In the genomic region with DNA sequence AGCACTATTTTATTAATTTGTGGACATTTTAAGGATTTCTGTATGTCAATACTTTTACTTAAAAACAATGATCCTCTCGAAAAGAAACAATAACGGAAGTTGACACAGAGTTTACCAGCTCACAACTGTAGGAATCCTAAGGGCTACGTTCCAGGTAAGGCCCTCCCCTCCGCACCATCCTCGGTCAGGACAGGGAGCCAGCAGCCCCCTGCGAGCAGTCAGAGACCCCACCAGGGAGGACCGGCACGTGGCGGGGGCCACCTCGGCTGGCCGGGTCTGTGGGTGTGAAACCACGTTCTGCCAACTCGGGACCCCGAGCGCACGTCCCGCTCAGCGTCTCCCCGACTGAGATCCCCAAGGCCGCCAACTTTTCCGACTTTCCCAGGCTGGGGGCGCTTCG, we compare ENCODE assay signal across 8 mouse cellular contexts. TPM values are rescaled to one million over a fixed set of nuclear protein-coding genes. Genes with fewer than 3 reads are reported as not detected.
DNase-seq lines count a peak whose midpoint lies in the region; ATAC-seq and TF ChIP-seq lines count a peak whose summit lies in the region.

No protein-coding gene starts in this region.

- H3K9me3 ChIP-seq in ES-Bruce4 (replicated peaks; ENCODE audit: control insufficient read depth, insufficient read depth, low read length, poor library complexity, severe bottlenecking), result no peaks in the 10 kb centered on the region
- H3K9me3 ChIP-seq in heart, embryonic 14.5 days (ENCODE audit: control insufficient read depth, low read length), result no peaks in the 10 kb centered on the region
- no peaks in the 10 kb centered on the region for H3K9me3 ChIP-seq in midbrain, embryonic 11.5 days (ENCODE audit: control insufficient read depth, low read length)

- peak; percentile 37 for DNase-seq in 3T3-L1 (ENCODE audit: low read depth, low spot score)
- peak; percentile 26 for DNase-seq in embryo, embryonic 10.5 days (ENCODE audit: low spot score)
- peak; percentile 32 for DNase-seq in kidney, postnatal 14 days
- peak; percentile 87 for DNase-seq in midbrain, embryonic 11.5 days (ENCODE audit: low spot score, missing footprints)
- DNase-seq in left cerebral cortex, adult 18-20 months (ENCODE audit: low spot score in 2 of 2), result no peak

- H3K4me2 ChIP-seq in heart, embryonic 14.5 days (ENCODE audit: low read length), result peak overlapping the region; percentile 94
- H3K4me2 ChIP-seq in midbrain, embryonic 11.5 days, result peak overlapping the region; percentile 66

- H3K4me3 ChIP-seq in ES-Bruce4 (ENCODE audit: low read depth, low read length), result peak overlapping the region; percentile 89
- H3K4me3 ChIP-seq in heart, embryonic 14.5 days (ENCODE audit: control insufficient read depth in 1 of 2, insufficient read depth in 1 of 2, low read depth in 1 of 2, low read length in 2 of 2), result peak overlapping the region; percentile 69 to 94
- peak overlapping the region; percentile 65 for H3K4me3 ChIP-seq in midbrain, embryonic 11.5 days (ENCODE audit: low read depth, low read length)
- H3K4me3 ChIP-seq in testis, adult 2 months (ENCODE audit: control insufficient read depth, low read depth, low read length), result peak overlapping the region; percentile 96

- H3K4me1 ChIP-seq in ES-Bruce4 (ENCODE audit: control insufficient read depth, insufficient read depth, low read length), result no peaks in the 10 kb centered on the region
- H3K4me1 ChIP-seq in heart, embryonic 14.5 days (ENCODE audit: control insufficient read depth in 2 of 2, insufficient read depth in 2 of 2, low read length in 2 of 2), result peaks cover 2 to 7% of the 10 kb centered on the region in 2 experiments; a peak in 3 of 4 replicates
- H3K4me1 ChIP-seq in midbrain, embryonic 11.5 days (ENCODE audit: control insufficient read depth, insufficient read depth, low read length), result peaks cover 3% of the 10 kb centered on the region
- H3K4me1 ChIP-seq in testis, adult 2 months (ENCODE audit: control insufficient read depth, insufficient read depth, low read length), result peaks cover 3% of the 10 kb centered on the region

- under 1% methylated on average over 19 of the region's 23 CpGs for WGBS in heart, embryonic 14.5 days
- WGBS in midbrain, embryonic 11.5 days, result under 1% methylated on average over 19 of the region's 23 CpGs

- no peak for TF ChIP-seq CTCF in ES-Bruce4 (IDR thresholded peaks at IDR 0.05; ENCODE audit: low read depth, low read length)
- TF ChIP-seq CTCF in testis, adult 2 months (IDR thresholded peaks at IDR 0.05; ENCODE audit: control insufficient read depth, insufficient read depth, insufficient replicate concordance, low read depth, low read length), result no peak

- no peaks in the 10 kb centered on the region for H3K27me3 ChIP-seq in ES-Bruce4 (ENCODE audit: control insufficient read depth, insufficient read depth, low read length, poor library complexity, severe bottlenecking)
- H3K27me3 ChIP-seq in heart, embryonic 14.5 days (ENCODE audit: control insufficient read depth, insufficient read depth, low read length), result no peaks in the 10 kb centered on the region
- no peaks in the 10 kb centered on the region for H3K27me3 ChIP-seq in midbrain, embryonic 11.5 days (ENCODE audit: control insufficient read depth, insufficient read depth, low read length)
- H3K27me3 ChIP-seq in testis, adult 2 months (ENCODE audit: control insufficient read depth, insufficient read depth, low read length), result no peaks in the 10 kb centered on the region

- no peak for TF ChIP-seq POLR2A in ES-Bruce4 (IDR thresholded peaks at IDR 0.05; ENCODE audit: insufficient read depth, low read length)
- 0 out of 2 replicates have a peak, but pooled peaks have one; percentile 10 for TF ChIP-seq POLR2A in testis, adult 2 months (IDR thresholded peaks at IDR 0.05; ENCODE audit: control insufficient read depth, low read depth, low read length)

- H3K36me3 ChIP-seq in ES-Bruce4 (ENCODE audit: control insufficient read depth, insufficient read depth, low read length, poor library complexity, severe bottlenecking), result peaks cover 4% of the 10 kb centered on the region; the same call in 1 of the 2 replicates
- peaks cover 22% of the 10 kb centered on the region for H3K36me3 ChIP-seq in heart, embryonic 14.5 days (ENCODE audit: control insufficient read depth, insufficient read depth, low read length)
- H3K36me3 ChIP-seq in midbrain, embryonic 11.5 days (ENCODE audit: control insufficient read depth, insufficient read depth, low read length), result no peaks in the 10 kb centered on the region
- peaks cover 1% of the 10 kb centered on the region; the same call in 1 of the 2 replicates for H3K36me3 ChIP-seq in testis, adult 2 months (ENCODE audit: control insufficient read depth, insufficient read depth, low read length)

- no peak overlapping the region for H3K27ac ChIP-seq in ES-Bruce4 (ENCODE audit: insufficient read depth, low read length)
- H3K27ac ChIP-seq in heart, embryonic 14.5 days (replicated peaks in 1 of 2; ENCODE audit: control insufficient read depth in 1 of 2, insufficient read depth in 1 of 2, low read depth in 2 of 2, low read length in 2 of 2), result peak overlapping the region; percentile 64 to 71; a peak in 3 of 4 replicates
- no peak overlapping the region for H3K27ac ChIP-seq in midbrain, embryonic 11.5 days (ENCODE audit: low read depth, low read length)
- H3K27ac ChIP-seq in testis, adult 2 months (ENCODE audit: control insufficient read depth, insufficient read depth, low read depth, low read length), result peak overlapping the region; percentile 88

- TF ChIP-seq EP300 in ES-Bruce4 (IDR thresholded peaks at IDR 0.05; ENCODE audit: insufficient read depth, low read depth, low read length), result no peak

- ATAC-seq in heart, embryonic 14.5 days (ENCODE audit: insufficient number of reproducible peaks, insufficient read depth, low FRiP score, low read depth), result no peak; the same call in 1 of the 2 replicates
- peak; percentile 33 for ATAC-seq in midbrain, embryonic 11.5 days (ENCODE audit: low FRiP score)

- H3K9ac ChIP-seq in ES-Bruce4 (ENCODE audit: low read depth, poor library complexity, severe bottlenecking), result peak overlapping the region; percentile 63
- H3K9ac ChIP-seq in heart, embryonic 14.5 days (ENCODE audit: low read length), result peak overlapping the region; percentile 82
- H3K9ac ChIP-seq in midbrain, embryonic 11.5 days (ENCODE audit: low read length), result peak overlapping the region; percentile 74

RNA-seq across cellular contexts. Expression of gene Phf10, which starts 0.6 kb away (rescaled TPM):
- 104 and 107 TPM in 2 replicates for polyA plus RNA-seq in ES-Bruce4 (2011; ENCODE audit: insufficient read depth, insufficient read length, low read depth, missing spikeins)
- polyA plus RNA-seq in heart, embryonic 14.5 days (2014; fragmentation: Nextera tagmentation; extraction: Ambion mirVana), result 33.9 and 36.9 TPM in 2 replicates
- 30.0 and 31.3 TPM in 2 replicates for polyA plus RNA-seq in midbrain, embryonic 11.5 days (2014; fragmentation: Nextera tagmentation; extraction: Ambion mirVana)
- polyA plus RNA-seq in testis, adult 2 months (2012; rRNA removed), result 81.8 and 101 TPM in 2 replicates
- 10 to 100 TPM; 57.6 to 57.9 TPM for total RNA-seq in left cerebral cortex, adult 18-20 months (2021)

RNA-seq across cellular contexts. Expression of gene 1600012H06Rik, which starts 17.5 kb away (rescaled TPM):
- polyA plus RNA-seq in ES-Bruce4 (2011; ENCODE audit: insufficient read depth, insufficient read length, low read depth, missing spikeins), result 16.1 and 21.1 TPM in 2 replicates
- 29.5 and 32.8 TPM in 2 replicates for polyA plus RNA-seq in heart, embryonic 14.5 days (2014; fragmentation: Nextera tagmentation; extraction: Ambion mirVana)
- polyA plus RNA-seq in midbrain, embryonic 11.5 days (2014; fragmentation: Nextera tagmentation; extraction: Ambion mirVana), result 33.3 and 36.0 TPM in 2 replicates
- 10.5 and 13.8 TPM in 2 replicates for polyA plus RNA-seq in testis, adult 2 months (2012; rRNA removed)
- 10 to 100 TPM; 12.2 to 14.9 TPM for total RNA-seq in left cerebral cortex, adult 18-20 months (2021)

RNA-seq across cellular contexts. Expression of gene Wdr27, which starts 17.6 kb away (rescaled TPM):
- polyA plus RNA-seq in ES-Bruce4 (2011; ENCODE audit: insufficient read depth, insufficient read length, low read depth, missing spikeins), result 1.8 TPM in 1 of 2 replicates, not detected in the other
- 4.6 and 6.4 TPM in 2 replicates for polyA plus RNA-seq in heart, embryonic 14.5 days (2014; fragmentation: Nextera tagmentation; extraction: Ambion mirVana)
- 5.1 and 8.2 TPM in 2 replicates for polyA plus RNA-seq in midbrain, embryonic 11.5 days (2014; fragmentation: Nextera tagmentation; extraction: Ambion mirVana)
- polyA plus RNA-seq in testis, adult 2 months (2012; rRNA removed), result 51.5 and 60.1 TPM in 2 replicates
- total RNA-seq in left cerebral cortex, adult 18-20 months (2021), result 1 to 10 TPM; 3.0 to 3.9 TPM

RNA-seq across cellular contexts. Expression of gene 9030025P20Rik, which starts 17.7 kb away (rescaled TPM):
- 10.8 and 13.0 TPM in 2 replicates for polyA plus RNA-seq in ES-Bruce4 (2011; ENCODE audit: insufficient read depth, insufficient read length, low read depth, missing spikeins)
- 5.8 and 7.1 TPM in 2 replicates for polyA plus RNA-seq in heart, embryonic 14.5 days (2014; fragmentation: Nextera tagmentation; extraction: Ambion mirVana)
- polyA plus RNA-seq in midbrain, embryonic 11.5 days (2014; fragmentation: Nextera tagmentation; extraction: Ambion mirVana), result 10.1 and 12.5 TPM in 2 replicates
- polyA plus RNA-seq in testis, adult 2 months (2012; rRNA removed), result 11.3 and 12.6 TPM in 2 replicates
- total RNA-seq in left cerebral cortex, adult 18-20 months (2021), result 1 to 10 TPM; 4.9 to 5.4 TPM

RNA-seq across cellular contexts. Expression of gene Gm3417, which starts 18.1 kb away (rescaled TPM):
- polyA plus RNA-seq in ES-Bruce4 (2011; ENCODE audit: insufficient read depth, insufficient read length, low read depth, missing spikeins), result not detected in 2 replicates
- polyA plus RNA-seq in heart, embryonic 14.5 days (2014; fragmentation: Nextera tagmentation; extraction: Ambion mirVana), result not detected in 2 replicates
- 1.3 and 1.4 TPM in 2 replicates for polyA plus RNA-seq in midbrain, embryonic 11.5 days (2014; fragmentation: Nextera tagmentation; extraction: Ambion mirVana)
- polyA plus RNA-seq in testis, adult 2 months (2012; rRNA removed), result 680 and 803 TPM in 2 replicates
- total RNA-seq in left cerebral cortex, adult 18-20 months (2021), result not detected

Comparison
In these comparisons a context has a peak if more than half of its experiments do, and no peak if none do; other contexts are left out.
1. DNase-seq: peak in 3T3-L1 (single experiment), embryo, embryonic 10.5 days (single experiment), kidney, postnatal 14 days (single experiment) and midbrain, embryonic 11.5 days (single experiment); none in left cerebral cortex, adult 18-20 months (0 of 2).
2. H3K27ac ChIP-seq: peak in heart, embryonic 14.5 days (2 of 2) and testis, adult 2 months (single experiment); none in ES-Bruce4 (single experiment) and midbrain, embryonic 11.5 days (single experiment).
3. Peak in every context shown above with its lines, with median percentiles within 50 percentile points of each other: H3K4me3 ChIP-seq and H3K9ac ChIP-seq.